Mouse (Mus musculus): ENCODE data around the gene Spp1. TPM values are rescaled to one million over a fixed set of nuclear protein-coding genes. Genes with fewer than 3 reads are reported as not detected.

Gene Spp1
- polyA plus RNA-seq, 1 experiment from 2014 or later: 6.6 TPM

GRCm38 (mm10) chr5:104482856-104483255 lies 47.9 kb downstream of the Spp1 start:
- Histone ChIP-seq H3K4me2 (no peak overlapping the region), H3K9ac (no peak overlapping the region), H3K4me3 (ENCODE audit: low read depth, low read length) (no peak overlapping the region), H3K4me1 (ENCODE audit: insufficient read depth) (no peaks in the 10 kb centered on the region), H3K27me3 (ENCODE audit: insufficient read depth, low read length) (no peaks in the 10 kb centered on the region), H3K36me3 (ENCODE audit: insufficient read depth) (peaks cover 87% of the 10 kb centered on the region), H3K9me3 (ENCODE audit: low read depth, low read length) (no peaks in the 10 kb centered on the region), H3K27ac (ENCODE audit: low read depth) (no peak overlapping the region)
- WGBS: 80% methylated on average over 8 of the region's 8 CpGs
- DNase-seq: no peak
- ATAC-seq (ENCODE audit: insufficient read depth): no peak
- TF ChIP-seq CTCF (IDR thresholded peaks at IDR 0.05; ENCODE audit: low read depth): no peak

Other genes with a start within 250 kb of the Spp1 start
- gene Dmp1, start 232.5 kb upstream of the Spp1 start, polyA plus RNA-seq (2014; fragmentation: Nextera tagmentation; extraction: Ambion mirVana): 0.47 and 0.86 TPM in 2 replicates
- 3.0 and 3.9 TPM in 2 replicates for gene Ibsp, start 135.9 kb upstream of the Spp1 start, polyA plus RNA-seq (2014; fragmentation: Nextera tagmentation; extraction: Ambion mirVana)
- not detected in 2 replicates for gene Mepe, start 109.8 kb upstream of the Spp1 start, polyA plus RNA-seq (2014; fragmentation: Nextera tagmentation; extraction: Ambion mirVana)
- 22.0 and 23.9 TPM in 2 replicates for gene Pkd2, start 24.3 kb downstream of the Spp1 start, polyA plus RNA-seq (2014; fragmentation: Nextera tagmentation; extraction: Ambion mirVana)
- gene BC005561, start 73.2 kb downstream of the Spp1 start, polyA plus RNA-seq (2014; fragmentation: Nextera tagmentation; extraction: Ambion mirVana): 13.1 and 14.2 TPM in 2 replicates

All from lung, embryonic 14.5 days (tissue).